Mouse (Mus musculus) neural tube, embryonic 15.5 days (tissue): ENCODE results near the gene Gzf1. TPM values are rescaled to one million over a fixed set of nuclear protein-coding genes. Genes with fewer than 3 reads are reported as not detected.

Experiments used
- ATAC-seq: fragments of 200-750 bp; cut with Nextera tagmentation; 2 replicates; pipeline ENCODE4 v1.8.0; 2017; ENCODE audit warnings: mild to moderate bottlenecking, moderate TSS enrichment, moderate library complexity; ENCODE audit not compliant: low FRiP score
- H3K27ac ChIP-seq: fragments of 300-500 bp; sonication (generic); replicated peaks from 2 replicates; pipeline ENCODE4 v1.5.1; 2015; ENCODE audit warnings: mild to moderate bottlenecking, inconsistent platforms
- H3K27me3 ChIP-seq: fragments of 300-500 bp; sonication (generic); replicated peaks from 2 replicates; pipeline ENCODE4 v1.6.1; 2015; ENCODE audit warnings: inconsistent platforms
- H3K36me3 ChIP-seq: fragments of 300-500 bp; sonication (generic); 2 replicates; pipeline ENCODE4 v1.6.1; 2015; ENCODE audit warnings: inconsistent platforms
- H3K4me1 ChIP-seq: fragments of 300-500 bp; sonication (generic); 2 replicates; pipeline ENCODE4 v1.6.1; 2015; ENCODE audit warnings: inconsistent platforms
- H3K4me2 ChIP-seq: fragments of 300-500 bp; sonication (generic); 2 replicates; pipeline ENCODE4 v1.6.1; 2015; ENCODE audit warnings: inconsistent platforms, mild to moderate bottlenecking, moderate library complexity
- H3K4me3 ChIP-seq: fragments of 300-500 bp; sonication (generic); replicated peaks from 2 replicates; pipeline ENCODE4 v1.5.1; 2015; ENCODE audit warnings: mild to moderate bottlenecking, inconsistent platforms
- H3K9ac ChIP-seq: fragments of 300-500 bp; sonication (generic); replicated peaks from 2 replicates; pipeline ENCODE4 v1.6.1; 2015; ENCODE audit warnings: mild to moderate bottlenecking, inconsistent platforms
- H3K9me3 ChIP-seq: fragments of 300-500 bp; sonication (generic); replicated peaks from 2 replicates; pipeline ENCODE4 v1.6.1; 2016; ENCODE audit warnings: inconsistent platforms
- WGBS: fragments of 180-500 bp; shearing (Covaris S2); methylation state at CpG from one replicate; pipeline ENCODE4 v1.1.7; 2015; ENCODE audit warnings: mixed read lengths; 5-methylcytosine and 5-hydroxymethylcytosine counted together
- polyA plus RNA-seq: library from polyadenylated mRNA; unstranded; fragments of >200 nt; fragmentation: Nextera tagmentation; extraction: Ambion mirVana; gene quantifications from 2 replicates; pipeline ENCODE4 v1.2.1, GENCODE M21; 2015

Gene Gzf1
- polyA plus RNA-seq, 1 experiment from 2014 or later = 13.8 TPM

DNA sequence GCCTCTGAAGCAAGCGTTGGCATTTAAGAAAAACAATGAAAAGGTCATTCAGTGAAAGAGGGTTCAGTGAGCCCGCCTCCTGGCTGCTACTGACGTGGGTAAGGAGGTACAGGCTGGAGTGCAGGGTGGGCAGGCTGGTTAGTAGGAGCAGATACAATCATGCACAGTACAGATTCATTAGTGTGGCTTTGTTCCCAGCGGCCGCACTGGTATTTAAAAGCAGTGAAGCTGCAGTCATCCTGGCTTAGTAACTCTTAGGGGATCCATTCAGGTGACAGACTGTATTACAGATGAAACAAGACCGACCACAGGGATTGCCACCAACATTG lies 26.3 kb downstream of the Gzf1 start:
- Histone ChIP-seq H3K36me3 (peaks cover 40% of the 10 kb centered on the region), H3K27me3 (no peaks in the 10 kb centered on the region), H3K9me3 (no peaks in the 10 kb centered on the region), H3K4me1 (0 out of 2 replicates have a peak, but pooled peaks cover 5% of the 10 kb centered on the region), H3K27ac (no peak overlapping the region), H3K9ac (no peak overlapping the region), H3K4me2 (no peak overlapping the region), H3K4me3 (no peak overlapping the region)
- 52% methylated on average over 6 of the region's 6 CpGs for WGBS
- peak; percentile 56; the same call in 1 of the 2 replicates for ATAC-seq

- no peak for ATAC-seq
- Histone ChIP-seq H3K9ac (no peak overlapping the region), H3K4me1 (no peaks in the 10 kb centered on the region), H3K27ac (no peak overlapping the region), H3K4me2 (no peak overlapping the region), H3K9me3 (no peaks in the 10 kb centered on the region), H3K36me3 (peaks cover 24% of the 10 kb centered on the region), H3K27me3 (no peaks in the 10 kb centered on the region), H3K4me3 (no peak overlapping the region)
- WGBS = 87% methylated on average over 3 of the region's 3 CpGs
These were observed 31.5 kb downstream of the Gzf1 start for GRCm38 (mm10) chr2:148712326-148712725.

DNA sequence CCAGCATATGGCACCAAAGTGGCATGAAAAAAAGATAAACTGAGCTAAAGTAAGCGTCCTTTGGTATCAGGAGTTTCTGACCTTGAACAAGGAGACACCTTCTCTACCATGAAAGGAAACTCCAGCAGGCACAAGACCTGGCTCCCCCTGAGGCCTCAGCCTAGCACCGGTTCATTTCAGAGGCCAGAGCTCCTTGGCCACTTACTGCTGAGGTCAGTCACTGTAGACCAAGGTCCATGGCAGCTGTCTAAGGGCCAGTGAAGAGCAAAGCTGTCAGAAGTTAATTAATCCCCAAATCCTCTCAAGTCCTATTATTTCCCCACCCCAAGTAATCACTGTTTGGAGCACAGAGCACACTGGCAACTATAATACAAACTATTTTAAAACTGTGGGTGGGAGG lies 36.2 kb downstream of the Gzf1 start:
- H3K9me3 ChIP-seq = no peaks in the 10 kb centered on the region
- H3K27ac ChIP-seq = no peak overlapping the region
- ATAC-seq = no peak
- 0 out of 2 replicates have a peak, but pooled peaks cover under 1% of the 10 kb centered on the region for H3K36me3 ChIP-seq
- no peaks in the 10 kb centered on the region for H3K4me1 ChIP-seq
- no peak overlapping the region for H3K4me2 ChIP-seq
- WGBS = 90% methylated on average over 2 of the region's 2 CpGs
- H3K4me3 ChIP-seq = no peak overlapping the region
- H3K9ac ChIP-seq = no peak overlapping the region
- H3K27me3 ChIP-seq = no peaks in the 10 kb centered on the region

- Histone ChIP-seq H3K27me3 (no peaks in the 10 kb centered on the region), H3K4me1 (no peaks in the 10 kb centered on the region), H3K27ac (no peak overlapping the region), H3K9ac (no peak overlapping the region), H3K4me3 (no peak overlapping the region), H3K9me3 (no peaks in the 10 kb centered on the region), H3K4me2 (no peak overlapping the region), H3K36me3 (no peaks in the 10 kb centered on the region)
- no peak for ATAC-seq
- WGBS = 52% methylated on average over 2 of the region's 2 CpGs
These were observed 38.6 kb downstream of the Gzf1 start for GRCm38 (mm10) chr2:148719271-148719995.

GRCm38 (mm10) chr2:148731614-148732326 lies 50.9 kb downstream of the Gzf1 start:
- H3K4me3 ChIP-seq = peak overlapping the region; percentile 93
- peak overlapping the region; percentile 81 for H3K27ac ChIP-seq
- peak; percentile 82 for ATAC-seq
- no peaks in the 10 kb centered on the region for H3K27me3 ChIP-seq
- no peaks in the 10 kb centered on the region for H3K9me3 ChIP-seq
- H3K9ac ChIP-seq = peak overlapping the region; percentile 94
- WGBS = under 1% methylated on average over 35 of the region's 35 CpGs
- H3K36me3 ChIP-seq = no peaks in the 10 kb centered on the region
- peak overlapping the region; percentile 71 for H3K4me2 ChIP-seq
- peaks cover 31% of the 10 kb centered on the region for H3K4me1 ChIP-seq

DNA sequence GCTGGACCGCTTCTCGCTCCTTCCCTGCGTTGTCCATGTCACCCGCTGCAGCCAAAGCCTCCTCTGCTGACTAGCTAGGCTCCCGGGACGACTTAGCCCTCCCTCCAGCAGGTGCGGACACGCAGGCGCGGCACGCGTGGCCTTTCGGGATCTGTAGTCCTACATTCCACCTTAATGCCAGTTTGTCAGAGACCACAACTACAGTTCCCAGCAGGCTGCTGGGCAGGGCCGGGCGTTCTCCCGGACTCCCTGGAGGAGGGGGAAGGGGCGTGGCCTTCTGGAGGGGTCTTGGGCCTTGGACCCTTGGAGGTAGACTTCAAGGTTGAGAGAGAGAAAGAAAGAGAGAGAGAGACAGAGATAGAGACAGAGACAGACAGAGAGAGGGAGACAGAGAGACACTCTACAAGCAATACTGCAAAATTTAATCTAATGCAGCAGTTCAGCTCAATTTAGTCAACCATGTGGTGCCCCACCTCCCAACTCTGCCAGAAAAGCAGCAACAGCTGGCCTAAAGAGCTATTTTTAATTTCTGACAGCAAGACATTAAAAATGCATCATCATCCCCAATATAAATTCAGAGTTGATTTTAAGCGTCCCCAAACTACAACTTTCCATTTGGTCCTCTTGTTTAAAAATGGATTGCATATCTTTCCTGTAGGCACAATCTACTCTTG lies 51.6 kb downstream of the Gzf1 start, which contains the start of gene Napb:
Napb (minus strand) TSS at position 141 of the 674 bp plus-strand sequence.
- H3K27me3 ChIP-seq = no peaks in the 10 kb centered on the region
- peak within 1 kb of the TSS; percentile 93 for H3K4me3 ChIP-seq
- H3K9ac ChIP-seq = peak within 1 kb of the TSS; percentile 94
- peaks cover 31% of the 10 kb centered on the region for H3K4me1 ChIP-seq
- 4% methylated on average over 18 of the region's 18 CpGs for WGBS
- no peaks in the 10 kb centered on the region for H3K9me3 ChIP-seq
- peak; percentile 100 for ATAC-seq
- H3K27ac ChIP-seq = peak within 1 kb of the TSS; percentile 81
- H3K36me3 ChIP-seq = no peaks in the 10 kb centered on the region
- peak within 1 kb of the TSS; percentile 71 for H3K4me2 ChIP-seq

Other genes starting within 250 kb of the Gzf1 start
- gene Cd93, start 237.5 kb upstream of the Gzf1 start, polyA plus RNA-seq = 7.6 and 9.2 TPM in 2 replicates
- 40.2 and 54.3 TPM in 2 replicates for gene Nxt1, start 8.4 kb upstream of the Gzf1 start, polyA plus RNA-seq
- gene Napb, start 51.4 kb downstream of the Gzf1 start, polyA plus RNA-seq = 84.1 and 84.6 TPM in 2 replicates
- gene Cstl1, start 69.3 kb downstream of the Gzf1 start, polyA plus RNA-seq = not detected in 2 replicates
- not detected in 2 replicates for gene Cst11, start 90.5 kb downstream of the Gzf1 start, polyA plus RNA-seq
- gene 8030411F24Rik, start 101.0 kb downstream of the Gzf1 start, polyA plus RNA-seq = not detected in 2 replicates
- gene Cst12, start 108.3 kb downstream of the Gzf1 start, polyA plus RNA-seq = not detected in 2 replicates
- gene Cst8, start 117.8 kb downstream of the Gzf1 start, polyA plus RNA-seq = not detected in 2 replicates
- not detected in 2 replicates for gene Cst13, start 139.1 kb downstream of the Gzf1 start, polyA plus RNA-seq
- gene Cst9, start 154.1 kb downstream of the Gzf1 start, polyA plus RNA-seq = not detected in 2 replicates
- not detected in 2 replicates for gene 9230104L09Rik, start 184.0 kb downstream of the Gzf1 start, polyA plus RNA-seq
- 582 and 653 TPM in 2 replicates for gene Cst3, start 194.7 kb downstream of the Gzf1 start, polyA plus RNA-seq